Mouse (Mus musculus) WW6 (cell line): ENCODE measurements at regions not wholly inside any gene's neighbourhood (a gene's known extent, or its start where the extent isn't known, plus 50 kb on each side); places are given as distances from the start of the nearest gene placed in this dataset.

Experiments
- DNase-seq: peaks from one replicate; pipeline ENCODE4 v3.0.0-alpha.2; 2013; ENCODE audit warnings: low read depth, low spot score

GRCm38 (mm10) chr1:149760440-149760839 lies 200.7 kb downstream of the Pla2g4a start:
- no peak for DNase-seq

- DNase-seq: no peak
Observed at GRCm38 (mm10) chr1:149758783-149759132, 202.3 kb downstream of the Pla2g4a start.

- DNase-seq: peak; percentile 9
Observed at GRCm38 (mm10) chr1:149758092-149758782, 202.9 kb downstream of the Pla2g4a start.

GRCm38 (mm10) chr1:149753269-149754060 lies 207.6 kb downstream of the Pla2g4a start:
- DNase-seq: no peak

- DNase-seq: no peak
Observed at GRCm38 (mm10) chr1:149749405-149749804, 211.7 kb downstream of the Pla2g4a start.

GRCm38 (mm10) chr1:149738959-149739358 lies 222.1 kb downstream of the Pla2g4a start:
- no peak for DNase-seq

GRCm38 (mm10) chr1:149734241-149734640 lies 226.8 kb downstream of the Pla2g4a start:
- DNase-seq: no peak

- DNase-seq: no peak
Observed at GRCm38 (mm10) chr1:149715171-149715570, 245.9 kb downstream of the Pla2g4a start.

GRCm38 (mm10) chr1:149712330-149712729 lies 248.8 kb downstream of the Pla2g4a start:
- no peak for DNase-seq

GRCm38 (mm10) chr1:149705223-149705622 lies 255.9 kb downstream of the Pla2g4a start:
- DNase-seq: no peak

GRCm38 (mm10) chr1:149699411-149699810 lies 261.7 kb downstream of the Pla2g4a start:
- DNase-seq: no peak

- DNase-seq: no peak
Observed at GRCm38 (mm10) chr1:149674166-149674565, 286.9 kb downstream of the Pla2g4a start.

GRCm38 (mm10) chr1:149672571-149672970 lies 288.5 kb downstream of the Pla2g4a start:
- no peak for DNase-seq

GRCm38 (mm10) chr1:149672117-149672516 lies 289.0 kb downstream of the Pla2g4a start:
- DNase-seq: no peak

- no peak for DNase-seq
Observed at GRCm38 (mm10) chr1:149671091-149671490, 290.0 kb downstream of the Pla2g4a start.
